Mouse (Mus musculus): ENCODE measurements around the gene Slc12a6. TPM values are rescaled to one million over a fixed set of nuclear protein-coding genes. Genes with fewer than 3 reads are reported as not detected.

Slc12a6 gene
- 95.7 and 126 TPM in 2 replicates for total RNA-seq (2017)

- peak; percentile 69 to 76 for ATAC-seq (replicated peaks in 1 of 2; ENCODE audit: insufficient read depth in 1 of 2, low FRiP score in 2 of 2, low TSS enrichment in 1 of 2, low read depth in 1 of 2, poor library complexity in 2 of 2, severe bottlenecking in 2 of 2)
Observed at GRCm38 (mm10) chr2:112265448-112266241, at the start of gene Slc12a6. TSS of gene Slc12a6 (plus strand) at chr2:112265825.

- peak; percentile 67 to 84; a peak in 3 of 4 replicates for ATAC-seq (replicated peaks in 1 of 2; ENCODE audit: insufficient read depth in 1 of 2, low FRiP score in 2 of 2, low TSS enrichment in 1 of 2, low read depth in 1 of 2, poor library complexity in 2 of 2, severe bottlenecking in 2 of 2)
Observed at GRCm38 (mm10) chr2:112215977-112216376, 49.6 kb upstream of the Slc12a6 start.

GRCm38 (mm10) chr2:112217614-112218013 lies 48.0 kb upstream of the Slc12a6 start:
- no peak for ATAC-seq (replicated peaks in 1 of 2; ENCODE audit: insufficient read depth in 1 of 2, low FRiP score in 2 of 2, low TSS enrichment in 1 of 2, low read depth in 1 of 2, poor library complexity in 2 of 2, severe bottlenecking in 2 of 2)

GRCm38 (mm10) chr2:112220880-112221279 lies 44.7 kb upstream of the Slc12a6 start:
- ATAC-seq (replicated peaks in 1 of 2; ENCODE audit: insufficient read depth in 1 of 2, low FRiP score in 2 of 2, low TSS enrichment in 1 of 2, low read depth in 1 of 2, poor library complexity in 2 of 2, severe bottlenecking in 2 of 2), result no peak

GRCm38 (mm10) chr2:112222607-112223006 lies 43.0 kb upstream of the Slc12a6 start:
- no peak for ATAC-seq (replicated peaks in 1 of 2; ENCODE audit: insufficient read depth in 1 of 2, low FRiP score in 2 of 2, low TSS enrichment in 1 of 2, low read depth in 1 of 2, poor library complexity in 2 of 2, severe bottlenecking in 2 of 2)

- no peak for ATAC-seq (replicated peaks in 1 of 2; ENCODE audit: insufficient read depth in 1 of 2, low FRiP score in 2 of 2, low TSS enrichment in 1 of 2, low read depth in 1 of 2, poor library complexity in 2 of 2, severe bottlenecking in 2 of 2)
Observed at GRCm38 (mm10) chr2:112224356-112224755, 41.3 kb upstream of the Slc12a6 start.

GRCm38 (mm10) chr2:112232623-112233022 lies 33.0 kb upstream of the Slc12a6 start:
- ATAC-seq (replicated peaks in 1 of 2; ENCODE audit: insufficient read depth in 1 of 2, low FRiP score in 2 of 2, low TSS enrichment in 1 of 2, low read depth in 1 of 2, poor library complexity in 2 of 2, severe bottlenecking in 2 of 2), result peak; percentile 67 to 89; a peak in 2 of 4 replicates

GRCm38 (mm10) chr2:112236620-112237019 lies 29.0 kb upstream of the Slc12a6 start:
- ATAC-seq (replicated peaks in 1 of 2; ENCODE audit: insufficient read depth in 1 of 2, low FRiP score in 2 of 2, low TSS enrichment in 1 of 2, low read depth in 1 of 2, poor library complexity in 2 of 2, severe bottlenecking in 2 of 2), result no peak

- ATAC-seq (replicated peaks in 1 of 2; ENCODE audit: insufficient read depth in 1 of 2, low FRiP score in 2 of 2, low TSS enrichment in 1 of 2, low read depth in 1 of 2, poor library complexity in 2 of 2, severe bottlenecking in 2 of 2), result no peak
Observed at GRCm38 (mm10) chr2:112238006-112238405, 27.6 kb upstream of the Slc12a6 start.

- peak; percentile 77 to 86 for ATAC-seq (replicated peaks in 1 of 2; ENCODE audit: insufficient read depth in 1 of 2, low FRiP score in 2 of 2, low TSS enrichment in 1 of 2, low read depth in 1 of 2, poor library complexity in 2 of 2, severe bottlenecking in 2 of 2)
Observed at GRCm38 (mm10) chr2:112239212-112239934, 26.3 kb upstream of the Slc12a6 start, which contains the start of gene Lpcat4. TSS of gene Lpcat4 (plus strand) at chr2:112239468.

GRCm38 (mm10) chr2:112239935-112240721 lies 25.5 kb upstream of the Slc12a6 start:
- ATAC-seq (replicated peaks in 1 of 2; ENCODE audit: insufficient read depth in 1 of 2, low FRiP score in 2 of 2, low TSS enrichment in 1 of 2, low read depth in 1 of 2, poor library complexity in 2 of 2, severe bottlenecking in 2 of 2), result peak; percentile 30 to 38

GRCm38 (mm10) chr2:112241787-112242186 lies 23.8 kb upstream of the Slc12a6 start:
- ATAC-seq (replicated peaks in 1 of 2; ENCODE audit: insufficient read depth in 1 of 2, low FRiP score in 2 of 2, low TSS enrichment in 1 of 2, low read depth in 1 of 2, poor library complexity in 2 of 2, severe bottlenecking in 2 of 2), result no peak

GRCm38 (mm10) chr2:112245307-112245706 lies 20.3 kb upstream of the Slc12a6 start:
- ATAC-seq (replicated peaks in 1 of 2; ENCODE audit: insufficient read depth in 1 of 2, low FRiP score in 2 of 2, low TSS enrichment in 1 of 2, low read depth in 1 of 2, poor library complexity in 2 of 2, severe bottlenecking in 2 of 2), result no peak

GRCm38 (mm10) chr2:112246193-112246592 lies 19.4 kb upstream of the Slc12a6 start:
- no peak for ATAC-seq (replicated peaks in 1 of 2; ENCODE audit: insufficient read depth in 1 of 2, low FRiP score in 2 of 2, low TSS enrichment in 1 of 2, low read depth in 1 of 2, poor library complexity in 2 of 2, severe bottlenecking in 2 of 2)

- ATAC-seq (replicated peaks in 1 of 2; ENCODE audit: insufficient read depth in 1 of 2, low FRiP score in 2 of 2, low TSS enrichment in 1 of 2, low read depth in 1 of 2, poor library complexity in 2 of 2, severe bottlenecking in 2 of 2), result peak; percentile 57 to 72
Observed at GRCm38 (mm10) chr2:112247323-112247722, 18.3 kb upstream of the Slc12a6 start.

- ATAC-seq (replicated peaks in 1 of 2; ENCODE audit: insufficient read depth in 1 of 2, low FRiP score in 2 of 2, low TSS enrichment in 1 of 2, low read depth in 1 of 2, poor library complexity in 2 of 2, severe bottlenecking in 2 of 2), result no peak
Observed at GRCm38 (mm10) chr2:112249780-112250453, 15.7 kb upstream of the Slc12a6 start.

Measured in hematopoietic stem cell, adult 5-6 weeks (primary cell).